20 mouse cellular contexts compared by ENCODE assay signal in genomic region chr5:89109832-89110231, GRCm38 (mm10).
DNase-seq lines count a peak whose midpoint lies in the region; ATAC-seq and TF ChIP-seq lines count a peak whose summit lies in the region.
"Had no signal": no experiment of that assay in that cellular context is flagged by ENCODE, and none has a peak within 500 bp of the region (broad histone marks: within the 10 kb centered on the region; RNA-seq: fewer than 3 reads in every experiment).

No protein-coding gene starts in this region.

- H3K4me1 ChIP-seq in lung, embryonic 14.5 days (ENCODE audit: insufficient read depth): no peaks in the 10 kb centered on the region
- H3K4me1 ChIP-seq in forebrain, embryonic 13.5 days: no peaks in the 10 kb centered on the region
- H3K4me1 ChIP-seq: embryonic facial prominence, embryonic 13.5 days had no signal

- H3K4me2 ChIP-seq in lung, embryonic 14.5 days: no peak overlapping the region
- H3K4me2 ChIP-seq in forebrain, embryonic 13.5 days: no peak overlapping the region
- H3K4me2 ChIP-seq: embryonic facial prominence, embryonic 13.5 days had no signal

- intact Hi-C loops in heart, postnatal 36 days (cut with DNase I): no loop called here

- no peak overlapping the region for H3K4me3 ChIP-seq in layer of hippocampus, adult 2 months
- no peak overlapping the region for H3K4me3 ChIP-seq in lung, embryonic 14.5 days (ENCODE audit: low read depth, low read length)
- no peak overlapping the region for H3K4me3 ChIP-seq in forebrain, embryonic 13.5 days
- H3K4me3 ChIP-seq: embryonic facial prominence, embryonic 13.5 days had no signal

- 72% methylated on average over 2 of the region's 2 CpGs for WGBS in lung, embryonic 14.5 days
- 88% methylated on average over 2 of the region's 2 CpGs for WGBS in forebrain, embryonic 13.5 days

- no peaks in the 10 kb centered on the region for H3K36me3 ChIP-seq in lung, embryonic 14.5 days (ENCODE audit: insufficient read depth)
- H3K36me3 ChIP-seq in forebrain, embryonic 13.5 days (ENCODE audit: poor library complexity, severe bottlenecking): no peaks in the 10 kb centered on the region
- H3K36me3 ChIP-seq: embryonic facial prominence, embryonic 13.5 days had no signal

- ATAC-seq in lung, embryonic 14.5 days (ENCODE audit: insufficient read depth): no peak
- no peak for ATAC-seq in forebrain, embryonic 13.5 days
- ATAC-seq: activated CD4-positive, CD25-positive, alpha-beta regulatory T cell, adult 4 months; forebrain, embryonic 14.5 days; forebrain, embryonic 16.5 days; Patski had no signal

- H3K27ac ChIP-seq in layer of hippocampus, adult 2 months: peak overlapping the region; percentile 19; the same call in 1 of the 2 replicates
- no peak overlapping the region for H3K27ac ChIP-seq in lung, embryonic 14.5 days (ENCODE audit: low read depth)
- H3K27ac ChIP-seq in forebrain, embryonic 13.5 days: no peak overlapping the region
- H3K27ac ChIP-seq: embryonic facial prominence, embryonic 13.5 days had no signal

- H3K9me3 ChIP-seq in lung, embryonic 14.5 days (ENCODE audit: low read depth, low read length): no peaks in the 10 kb centered on the region
- no peaks in the 10 kb centered on the region for H3K9me3 ChIP-seq in forebrain, embryonic 13.5 days (replicated peaks)
- H3K9me3 ChIP-seq: embryonic facial prominence, embryonic 13.5 days had no signal

- no peaks in the 10 kb centered on the region for H3K27me3 ChIP-seq in lung, embryonic 14.5 days (ENCODE audit: insufficient read depth, low read length)
- no peaks in the 10 kb centered on the region for H3K27me3 ChIP-seq in forebrain, embryonic 13.5 days
- H3K27me3 ChIP-seq: embryonic facial prominence, embryonic 13.5 days; Patski had no signal

- no peak for TF ChIP-seq CTCF in layer of hippocampus, adult 2 months (conservative IDR thresholded peaks at IDR 0.05)
- no peak for TF ChIP-seq CTCF in lung, embryonic 14.5 days (IDR thresholded peaks at IDR 0.05; ENCODE audit: low read depth)

- H3K9ac ChIP-seq in lung, embryonic 14.5 days: no peak overlapping the region
- H3K9ac ChIP-seq in forebrain, embryonic 13.5 days: no peak overlapping the region
- H3K9ac ChIP-seq: embryonic facial prominence, embryonic 13.5 days had no signal

- DNase-seq in heart, adult 11 months: peak; percentile 49
- DNase-seq in heart, postnatal 36 days: no peak
- DNase-seq in layer of hippocampus, adult 2 months (ENCODE audit: low spot score in 2 of 2): no peak
- DNase-seq in layer of hippocampus, adult 9-11 months: no peak
- peak; percentile 9 for DNase-seq in lung, embryonic 14.5 days
- DNase-seq in lung, adult 18-20 months: no peak
- DNase-seq: adrenal gland, adult 8-10 months; adrenal gland, postnatal 14 days; adrenal gland, postnatal 36 days; cerebellum, adult 11-12 months; cerebellum, adult 2 months; cerebellum, adult 9-10 months; cerebellum, postnatal 10 days; cerebellum, postnatal 25 days had no signal

Comparison
In these comparisons a context has a peak if more than half of its experiments do, and no peak if none do; other contexts are left out.
1. DNase-seq: peak in heart, adult 11 months (single experiment) and lung, embryonic 14.5 days (single experiment); none in heart, postnatal 36 days (0 of 2), layer of hippocampus, adult 2 months (0 of 2), layer of hippocampus, adult 9-11 months (single experiment) and lung, adult 18-20 months (0 of 2).